Mouse (Mus musculus) forebrain, embryonic 15.5 days (tissue): ENCODE measurements around the gene Eid3. TPM values are rescaled to one million over a fixed set of nuclear protein-coding genes. Genes with fewer than 3 reads are reported as not detected.

Experiments
- ATAC-seq: fragments of 200-750 bp; cut with Nextera tagmentation; replicated peaks from 2 replicates; pipeline ENCODE4 v1.8.0; 2017; ENCODE audit warnings: mild to moderate bottlenecking, moderate TSS enrichment, moderate library complexity
- H3K27ac ChIP-seq: fragments of 300-500 bp; sonication (generic); replicated peaks from 2 replicates; pipeline ENCODE4 v1.5.1; 2015; ENCODE audit warnings: mild to moderate bottlenecking, inconsistent platforms
- H3K27me3 ChIP-seq: fragments of 300-500 bp; sonication (generic); 2 replicates; pipeline ENCODE4 v1.6.1; 2015; ENCODE audit warnings: inconsistent platforms
- H3K36me3 ChIP-seq: fragments of 300-500 bp; sonication (generic); 2 replicates; pipeline ENCODE4 v1.6.1; 2015; ENCODE audit warnings: mild to moderate bottlenecking, inconsistent platforms
- H3K4me1 ChIP-seq: fragments of 300-500 bp; sonication (generic); 2 replicates; pipeline ENCODE4 v1.6.1; 2015; ENCODE audit warnings: inconsistent platforms
- H3K4me2 ChIP-seq: fragments of 300-500 bp; sonication (generic); replicated peaks from 2 replicates; pipeline ENCODE4 v1.6.1; 2015; ENCODE audit warnings: mild to moderate bottlenecking, inconsistent platforms
- H3K4me3 ChIP-seq: fragments of 300-500 bp; sonication (generic); 2 replicates; pipeline ENCODE4 v1.5.1; 2015; ENCODE audit warnings: mild to moderate bottlenecking, inconsistent platforms
- H3K9ac ChIP-seq: fragments of 300-500 bp; sonication (generic); replicated peaks from 2 replicates; pipeline ENCODE4 v1.6.1; 2015; ENCODE audit warnings: mild to moderate bottlenecking, inconsistent platforms
- H3K9me3 ChIP-seq: fragments of 300-500 bp; sonication (generic); 2 replicates; pipeline ENCODE4 v1.6.1; 2016; ENCODE audit warnings: inconsistent platforms
- WGBS: fragments of 180-500 bp; shearing (Covaris S2); methylation state at CpG from one replicate; pipeline ENCODE4 v1.1.7; 2015; ENCODE audit warnings: mixed read lengths; 5-methylcytosine and 5-hydroxymethylcytosine counted together
- polyA plus RNA-seq: library from polyadenylated mRNA; unstranded; fragments of >200 nt; fragmentation: Nextera tagmentation; extraction: Ambion mirVana; gene quantifications from 2 replicates; pipeline ENCODE4 v1.2.1, GENCODE M21; 2015

Gene Eid3
- polyA plus RNA-seq = 0.22 and 0.51 TPM in 2 replicates

DNA sequence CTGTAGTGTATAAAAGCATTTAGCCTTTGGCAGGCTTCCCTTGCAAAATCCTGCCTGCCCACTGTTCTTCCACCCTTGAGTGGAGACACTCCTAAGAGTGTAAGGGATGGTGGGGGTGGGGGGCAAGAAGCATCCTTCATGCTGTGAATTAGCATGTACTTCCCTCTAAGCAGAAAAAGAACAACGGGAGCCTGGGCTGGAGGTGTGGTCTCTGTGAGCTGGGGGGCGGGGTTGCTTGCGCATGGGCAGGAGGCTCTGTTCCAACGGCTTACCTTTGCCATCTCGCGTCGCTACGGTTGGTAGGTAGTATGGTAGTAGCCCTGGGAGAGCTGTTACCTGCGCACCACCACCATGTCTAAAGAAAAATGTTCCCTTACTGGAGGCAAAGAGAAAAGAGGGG is at the start of gene Eid3:
Gene Eid3, plus strand, starts transcription at position 271 of the 400 bp plus-strand sequence.
- no peak within 1 kb of the TSS for H3K4me2 ChIP-seq
- peaks cover 17% of the 10 kb centered on the region for H3K36me3 ChIP-seq
- H3K27ac ChIP-seq = no peak within 1 kb of the TSS
- no peak for ATAC-seq
- H3K9me3 ChIP-seq = no peaks in the 10 kb centered on the region
- WGBS = 59% methylated on average over 9 of the region's 9 CpGs
- no peak within 1 kb of the TSS for H3K4me3 ChIP-seq
- no peaks in the 10 kb centered on the region for H3K27me3 ChIP-seq
- peaks cover 35% of the 10 kb centered on the region for H3K4me1 ChIP-seq
- H3K9ac ChIP-seq = no peak within 1 kb of the TSS

DNA sequence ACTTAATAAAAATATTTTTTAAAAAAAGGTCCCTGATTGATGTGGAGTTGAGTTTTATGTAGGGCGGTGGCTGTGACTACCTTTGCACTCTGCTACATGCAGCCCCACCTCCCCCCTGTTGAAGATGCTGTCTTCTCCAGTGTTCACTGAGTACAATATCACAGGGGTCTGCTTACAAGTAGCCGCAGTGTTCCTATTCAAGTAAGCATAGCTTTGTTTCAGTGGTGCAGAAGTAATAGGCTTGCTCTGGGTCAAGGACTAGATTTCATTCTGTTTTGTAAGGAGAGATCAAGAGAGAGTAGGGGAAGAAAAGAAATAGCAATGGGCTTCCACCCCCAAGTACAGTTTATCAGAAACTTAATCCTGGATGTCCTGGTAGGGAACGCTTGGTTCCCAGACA is 48.9 kb upstream of the Eid3 start:
- H3K36me3 ChIP-seq = no peaks in the 10 kb centered on the region
- WGBS = 24% methylated on average over 3 of the region's 3 CpGs
- no peak overlapping the region for H3K4me2 ChIP-seq
- H3K9ac ChIP-seq = no peak overlapping the region
- H3K4me1 ChIP-seq = peaks cover 9% of the 10 kb centered on the region; the same call in 1 of the 2 replicates
- ATAC-seq = no peak
- no peaks in the 10 kb centered on the region for H3K27me3 ChIP-seq
- no peak overlapping the region for H3K27ac ChIP-seq
- no peaks in the 10 kb centered on the region for H3K9me3 ChIP-seq
- H3K4me3 ChIP-seq = no peak overlapping the region

DNA sequence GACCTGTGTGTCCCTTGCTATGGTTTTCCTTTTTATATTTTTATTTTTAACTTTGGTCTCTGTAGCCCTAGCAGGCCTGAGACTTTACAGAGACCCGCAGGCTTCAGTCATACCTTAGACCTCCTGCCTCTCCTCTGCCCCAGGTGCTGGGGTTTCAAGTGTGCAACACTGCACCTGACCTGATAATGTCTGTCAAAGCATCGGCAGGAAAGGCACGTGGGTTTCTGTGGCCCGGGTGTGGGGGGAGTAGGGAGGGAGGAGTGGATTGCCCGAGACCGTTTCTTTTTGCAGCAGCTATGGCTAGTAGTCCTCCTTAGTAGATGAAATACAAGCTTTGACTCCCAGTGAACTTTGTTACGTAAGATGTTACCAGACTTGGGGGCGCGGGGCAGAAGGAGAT is 48.5 kb upstream of the Eid3 start:
- 43% methylated on average over 9 of the region's 9 CpGs for WGBS
- Histone ChIP-seq H3K4me2 (no peak overlapping the region), H3K27ac (no peak overlapping the region), H3K27me3 (no peaks in the 10 kb centered on the region), H3K9ac (no peak overlapping the region), H3K9me3 (no peaks in the 10 kb centered on the region), H3K4me3 (no peak overlapping the region), H3K4me1 (peaks cover 9% of the 10 kb centered on the region; the same call in 1 of the 2 replicates), H3K36me3 (no peaks in the 10 kb centered on the region)
- ATAC-seq = no peak

DNA sequence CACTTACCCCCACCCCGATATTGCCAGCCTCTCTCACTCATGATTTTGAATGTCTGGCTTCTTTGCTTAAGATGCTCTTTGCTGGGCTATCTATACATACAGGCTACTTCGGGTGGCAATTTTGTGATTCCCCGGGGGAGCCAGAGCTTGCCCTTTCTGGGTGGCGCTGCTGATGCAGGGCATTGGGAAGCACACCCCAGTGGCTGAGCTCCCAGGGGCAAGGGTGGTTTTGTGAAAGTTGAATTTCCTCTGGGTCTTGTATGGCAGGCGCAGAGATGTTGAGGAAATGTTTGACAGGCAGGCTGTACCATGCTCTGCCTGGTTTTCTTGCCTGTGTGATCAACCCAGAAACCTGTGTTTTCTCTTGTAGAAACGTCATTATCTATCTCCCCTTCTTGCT is 47.8 kb upstream of the Eid3 start:
- no peak overlapping the region for H3K9ac ChIP-seq
- H3K4me3 ChIP-seq = no peak overlapping the region
- ATAC-seq = no peak
- H3K27me3 ChIP-seq = no peaks in the 10 kb centered on the region
- peaks cover 12% of the 10 kb centered on the region for H3K4me1 ChIP-seq
- WGBS = 80% methylated on average over 6 of the region's 6 CpGs
- no peaks in the 10 kb centered on the region for H3K36me3 ChIP-seq
- no peak overlapping the region for H3K4me2 ChIP-seq
- no peak overlapping the region for H3K27ac ChIP-seq
- no peaks in the 10 kb centered on the region for H3K9me3 ChIP-seq

DNA sequence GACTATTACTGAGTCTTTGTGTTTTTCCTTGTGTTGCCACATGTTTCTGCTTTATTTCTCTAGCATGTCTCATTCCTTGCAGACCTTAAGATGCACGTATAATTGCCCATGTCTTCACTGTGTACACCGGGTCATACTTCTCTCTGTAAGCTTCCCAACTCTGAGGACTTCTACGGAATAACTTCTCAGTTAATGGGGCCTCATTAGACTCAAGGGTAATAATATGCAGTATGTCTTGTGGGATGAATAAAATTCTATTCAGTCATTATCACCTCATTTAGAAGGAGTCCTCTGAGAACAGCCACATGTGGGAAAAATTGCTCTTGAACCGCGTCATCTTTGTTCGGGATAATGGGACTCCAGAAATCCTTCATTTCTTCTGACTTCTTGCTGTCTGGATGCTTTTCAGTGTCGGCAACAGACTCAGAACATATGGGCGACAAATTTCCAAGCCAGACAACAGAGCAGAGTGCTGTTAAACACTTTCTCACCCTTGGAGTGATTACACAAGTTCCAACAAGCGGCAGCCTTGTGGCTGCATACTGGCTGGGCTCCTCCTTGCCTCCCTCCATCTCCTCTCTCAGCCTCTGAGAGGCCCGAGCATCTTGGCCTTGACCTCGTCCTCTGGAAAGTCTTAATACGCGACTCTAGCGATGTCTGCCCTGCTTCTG is 43.2 kb upstream of the Eid3 start:
- H3K4me1 ChIP-seq = peaks cover 17% of the 10 kb centered on the region
- no peaks in the 10 kb centered on the region for H3K27me3 ChIP-seq
- no peak overlapping the region for H3K27ac ChIP-seq
- no peak overlapping the region for H3K4me3 ChIP-seq
- no peak overlapping the region for H3K4me2 ChIP-seq
- 63% methylated on average over 14 of the region's 14 CpGs for whole genome bisulfite sequencing
- no peaks in the 10 kb centered on the region for H3K9me3 ChIP-seq
- no peaks in the 10 kb centered on the region for H3K36me3 ChIP-seq
- H3K9ac ChIP-seq = no peak overlapping the region
- ATAC-seq = peak; percentile 43; the same call in 1 of the 2 replicates

DNA sequence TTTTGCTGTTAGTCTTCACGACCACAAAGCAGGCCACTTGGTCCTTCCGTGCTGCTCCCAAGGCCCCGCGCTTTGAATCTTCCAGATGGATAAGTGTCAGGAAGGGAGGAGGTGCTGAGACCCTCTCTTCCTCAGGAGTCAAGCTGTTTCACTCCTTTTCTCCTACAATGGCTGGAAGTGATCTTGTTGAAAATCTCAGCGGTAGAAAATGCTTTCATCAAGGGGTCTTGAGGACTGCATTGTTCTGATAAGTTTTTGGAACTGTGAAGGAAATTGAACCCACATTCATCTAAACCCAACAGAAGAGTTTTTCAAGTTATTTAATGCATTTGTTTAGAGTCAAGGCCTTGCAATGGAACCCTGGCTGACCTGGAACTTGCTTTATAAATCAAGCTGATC is 42.6 kb upstream of the Eid3 start:
- H3K4me3 ChIP-seq = no peak overlapping the region
- WGBS = 47% methylated on average over 5 of the region's 5 CpGs
- no peak overlapping the region for H3K9ac ChIP-seq
- H3K4me2 ChIP-seq = no peak overlapping the region
- no peaks in the 10 kb centered on the region for H3K27me3 ChIP-seq
- peaks cover 17% of the 10 kb centered on the region for H3K4me1 ChIP-seq
- no peaks in the 10 kb centered on the region for H3K36me3 ChIP-seq
- H3K27ac ChIP-seq = no peak overlapping the region
- H3K9me3 ChIP-seq = no peaks in the 10 kb centered on the region
- ATAC-seq = no peak

DNA sequence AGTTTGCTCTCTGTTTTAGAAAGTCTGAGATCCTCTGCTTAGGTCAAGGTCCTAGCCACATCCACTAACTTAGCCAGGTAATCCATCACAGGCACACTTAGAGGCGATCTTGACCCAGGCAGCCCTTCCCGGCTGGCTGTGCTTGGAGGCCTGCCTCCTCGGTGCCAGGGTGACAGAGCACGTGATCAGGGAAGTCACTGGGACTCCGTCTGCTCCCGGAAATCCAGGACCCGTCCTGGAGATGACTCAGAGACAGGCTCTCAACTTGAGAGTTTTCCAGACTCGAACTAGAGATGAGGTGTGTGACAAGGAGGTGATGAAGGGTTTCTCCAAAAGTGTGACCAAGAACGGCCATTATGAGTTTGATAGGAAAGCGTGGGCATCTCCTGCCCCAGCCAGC is 41.9 kb upstream of the Eid3 start:
- H3K4me3 ChIP-seq = no peak overlapping the region
- no peak overlapping the region for H3K9ac ChIP-seq
- H3K4me2 ChIP-seq = no peak overlapping the region
- peaks cover 17% of the 10 kb centered on the region for H3K4me1 ChIP-seq
- H3K27me3 ChIP-seq = no peaks in the 10 kb centered on the region
- H3K9me3 ChIP-seq = no peaks in the 10 kb centered on the region
- no peaks in the 10 kb centered on the region for H3K36me3 ChIP-seq
- WGBS = 85% methylated on average over 10 of the region's 10 CpGs
- no peak for ATAC-seq
- no peak overlapping the region for H3K27ac ChIP-seq

DNA sequence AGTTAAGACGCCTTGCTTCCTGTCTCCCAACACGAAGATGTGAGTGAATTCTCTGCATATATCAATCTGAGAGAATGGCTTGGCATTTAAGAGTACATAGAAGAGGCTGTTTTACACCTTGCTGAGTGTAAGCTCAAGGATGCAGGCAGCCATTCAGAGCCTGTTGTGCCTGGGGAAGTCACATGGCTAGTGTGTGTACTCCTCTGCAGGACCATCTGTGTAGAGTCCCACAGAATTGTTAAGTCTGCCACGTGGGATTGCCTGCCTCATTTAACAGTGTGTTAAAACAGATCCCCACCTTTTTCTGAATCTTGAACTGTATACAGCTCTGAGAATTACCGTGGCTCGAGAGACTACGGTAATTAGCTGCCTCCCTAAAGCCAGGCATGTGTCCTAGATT is 39.9 kb upstream of the Eid3 start:
- peak; percentile 90 for ATAC-seq
- H3K4me2 ChIP-seq = no peak overlapping the region
- peaks cover 17% of the 10 kb centered on the region for H3K4me1 ChIP-seq
- H3K9me3 ChIP-seq = no peaks in the 10 kb centered on the region
- 28% methylated on average over 6 of the region's 6 CpGs for WGBS
- no peak overlapping the region for H3K9ac ChIP-seq
- H3K4me3 ChIP-seq = no peak overlapping the region
- no peaks in the 10 kb centered on the region for H3K27me3 ChIP-seq
- H3K36me3 ChIP-seq = no peaks in the 10 kb centered on the region
- H3K27ac ChIP-seq = 0 out of 2 replicates have a peak overlapping the region, but pooled peaks have one; percentile 23

DNA sequence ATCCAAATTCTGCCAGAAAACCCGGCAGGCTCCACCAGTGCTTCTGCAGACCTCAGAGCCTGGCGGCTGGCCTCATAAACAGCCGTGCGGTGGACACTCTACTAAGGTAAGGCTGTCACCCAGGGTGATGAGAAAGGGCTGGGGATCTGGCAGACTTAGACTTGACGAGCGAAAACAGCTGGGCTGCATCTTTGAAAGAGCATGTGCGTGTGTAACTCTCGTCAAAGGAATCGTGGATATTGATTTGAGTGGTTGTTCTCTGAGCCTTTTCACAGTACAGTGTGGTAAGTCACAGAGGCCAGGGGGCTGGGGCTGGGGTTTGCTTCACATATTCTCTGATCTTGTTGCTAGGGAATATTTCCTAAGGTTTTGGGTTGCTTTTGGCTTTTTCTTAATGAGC is 32.5 kb upstream of the Eid3 start, which contains the start of gene Txnrd1:
Gene Txnrd1, plus strand, starts transcription at position 26 of the 400 bp plus-strand sequence.
- 53% methylated on average over 9 of the region's 9 CpGs for WGBS
- no peaks in the 10 kb centered on the region for H3K27me3 ChIP-seq
- no peak for ATAC-seq
- no peak within 1 kb of the TSS for H3K4me3 ChIP-seq
- H3K27ac ChIP-seq = no peak within 1 kb of the TSS
- H3K4me2 ChIP-seq = no peak within 1 kb of the TSS
- H3K4me1 ChIP-seq = no peaks in the 10 kb centered on the region
- no peaks in the 10 kb centered on the region for H3K9me3 ChIP-seq
- no peaks in the 10 kb centered on the region for H3K36me3 ChIP-seq
- no peak within 1 kb of the TSS for H3K9ac ChIP-seq

DNA sequence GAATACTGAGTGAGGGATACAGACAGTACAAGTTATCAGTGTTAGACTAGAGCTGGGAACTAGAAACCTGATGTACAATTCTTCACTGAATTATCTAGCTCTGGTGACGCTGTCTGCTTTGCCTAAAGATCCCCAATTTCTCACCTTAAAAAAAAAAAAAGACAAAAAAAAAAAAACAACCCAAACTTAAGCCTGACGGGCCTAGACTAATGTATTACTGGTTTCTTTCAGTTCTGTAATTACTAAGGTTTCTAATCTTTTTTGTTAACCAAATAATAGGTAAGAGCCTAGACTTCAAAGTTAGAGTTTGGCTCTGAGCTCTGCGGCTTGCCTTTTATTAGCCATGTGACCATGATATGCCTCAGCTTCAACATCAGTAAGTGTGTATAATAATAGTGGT is 30.5 kb upstream of the Eid3 start:
- no peaks in the 10 kb centered on the region for H3K9me3 ChIP-seq
- no peaks in the 10 kb centered on the region for H3K36me3 ChIP-seq
- H3K4me3 ChIP-seq = no peak overlapping the region
- 78% methylated on average over 3 of the region's 3 CpGs for whole genome bisulfite sequencing
- no peaks in the 10 kb centered on the region for H3K4me1 ChIP-seq
- ATAC-seq = no peak
- H3K9ac ChIP-seq = no peak overlapping the region
- no peaks in the 10 kb centered on the region for H3K27me3 ChIP-seq
- no peak overlapping the region for H3K27ac ChIP-seq
- H3K4me2 ChIP-seq = no peak overlapping the region

DNA sequence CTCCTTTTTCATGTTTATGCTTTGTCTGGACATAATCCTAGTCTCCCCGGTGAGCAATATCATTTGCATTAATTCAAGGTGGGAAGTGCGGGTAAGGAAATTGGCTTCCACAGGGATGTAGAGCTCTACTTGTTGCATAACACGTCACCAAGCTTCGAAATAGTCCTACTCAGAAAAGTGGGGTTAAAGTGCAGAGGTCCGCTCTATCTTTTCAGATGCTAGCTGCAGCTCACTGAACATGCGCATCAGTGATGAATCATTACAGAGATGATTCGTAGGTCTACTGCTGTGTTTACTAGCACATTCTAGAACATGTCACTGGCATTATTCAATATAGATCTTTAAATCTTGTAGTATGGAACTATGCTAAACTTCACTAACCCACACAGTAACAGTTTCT is 28.0 kb upstream of the Eid3 start:
- Histone ChIP-seq H3K27ac (no peak overlapping the region), H3K9me3 (no peaks in the 10 kb centered on the region), H3K9ac (no peak overlapping the region), H3K4me2 (no peak overlapping the region), H3K27me3 (no peaks in the 10 kb centered on the region), H3K36me3 (no peaks in the 10 kb centered on the region), H3K4me3 (no peak overlapping the region), H3K4me1 (no peaks in the 10 kb centered on the region)
- 83% methylated on average over 7 of the region's 7 CpGs for WGBS
- no peak for ATAC-seq

DNA sequence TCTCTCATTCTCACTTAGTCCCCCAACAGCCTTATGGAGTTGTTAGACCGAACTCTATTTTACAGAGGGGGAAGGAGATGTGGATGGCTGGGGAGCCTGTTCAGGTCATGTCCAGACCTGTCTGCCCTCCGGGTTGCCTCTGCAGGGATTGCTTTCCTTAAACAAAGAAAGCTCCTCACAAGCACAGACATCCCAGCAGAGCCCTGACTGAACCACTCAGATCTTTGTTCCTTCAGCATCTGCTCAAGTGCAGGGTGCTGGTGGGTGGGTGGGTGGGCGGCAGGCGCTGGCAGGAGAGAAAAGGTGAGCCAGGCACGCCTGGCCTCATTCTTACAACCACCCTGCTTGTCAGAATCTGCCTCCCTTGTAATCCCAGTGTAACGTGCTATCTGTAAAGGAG is 22.3 kb upstream of the Eid3 start:
- H3K4me3 ChIP-seq = no peak overlapping the region
- ATAC-seq = no peak
- H3K9ac ChIP-seq = no peak overlapping the region
- H3K4me1 ChIP-seq = no peaks in the 10 kb centered on the region
- no peak overlapping the region for H3K27ac ChIP-seq
- H3K4me2 ChIP-seq = no peak overlapping the region
- H3K36me3 ChIP-seq = no peaks in the 10 kb centered on the region
- 65% methylated on average over 6 of the region's 6 CpGs for WGBS
- H3K27me3 ChIP-seq = no peaks in the 10 kb centered on the region
- H3K9me3 ChIP-seq = no peaks in the 10 kb centered on the region

DNA sequence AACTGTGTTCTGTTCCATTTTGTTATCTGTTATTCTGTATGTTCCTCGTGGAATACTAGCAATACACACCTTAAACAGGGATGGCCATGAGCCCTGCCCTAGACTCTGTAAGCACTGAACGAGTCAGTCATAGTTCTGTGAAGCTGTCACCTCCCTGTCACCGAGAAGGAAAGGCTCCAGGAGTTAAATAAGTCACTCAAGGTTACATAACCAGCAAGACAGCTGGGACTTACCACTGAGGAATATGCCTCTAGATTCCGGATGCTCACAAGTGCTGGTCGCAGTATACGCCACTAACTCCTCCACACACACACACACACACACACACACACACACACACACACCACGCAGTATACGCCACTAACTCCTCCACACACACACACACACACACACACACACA is 21.7 kb upstream of the Eid3 start:
- WGBS = 87% methylated on average over 8 of the region's 8 CpGs
- ATAC-seq = no peak
- Histone ChIP-seq H3K9me3 (no peaks in the 10 kb centered on the region), H3K36me3 (no peaks in the 10 kb centered on the region), H3K4me2 (no peak overlapping the region), H3K27me3 (no peaks in the 10 kb centered on the region), H3K4me3 (no peak overlapping the region), H3K27ac (no peak overlapping the region), H3K9ac (no peak overlapping the region), H3K4me1 (no peaks in the 10 kb centered on the region)
